Mouse (Mus musculus) liver, embryonic 11.5 days (tissue): ENCODE data around the gene Svs6. TPM values are rescaled to one million over a fixed set of nuclear protein-coding genes. Genes with fewer than 3 reads are reported as not detected.
"Not testable (repeated sequence)": the region's sequence is repeated elsewhere in the genome, so short reads cannot be mapped to it uniquely, and the experiment has no call there.

ENCODE experiments used
- ATAC-seq: fragments of 200-750 bp; cut with Nextera tagmentation; replicated peaks from 2 replicates; pipeline ENCODE4 v1.8.0; 2017; ENCODE audit warnings: moderate number of reproducible peaks, mild to moderate bottlenecking, moderate TSS enrichment, moderate library complexity; ENCODE audit not compliant: low FRiP score
- DNase-seq: peaks from one replicate; pipeline ENCODE4 v3.0.0-alpha.2; 2017; ENCODE audit warnings: low spot score
- H3K27ac ChIP-seq: fragments of 300-500 bp; sonication (generic); 2 replicates; pipeline ENCODE4 v1.5.1; 2014; ENCODE audit warnings: mild to moderate bottlenecking, low read depth, low read length, control low read depth
- H3K27me3 ChIP-seq: fragments of 300-500 bp; sonication (generic); replicated peaks from 2 replicates; pipeline ENCODE4 v1.6.1; 2014; ENCODE audit warnings: low read length, mixed read lengths; ENCODE audit not compliant: control insufficient read depth, insufficient read depth
- H3K36me3 ChIP-seq: fragments of 300-500 bp; sonication (generic); 2 replicates; pipeline ENCODE4 v1.6.1; 2014; ENCODE audit warnings: mild to moderate bottlenecking, low read length, moderate library complexity, mixed read lengths; ENCODE audit not compliant: control insufficient read depth, insufficient read depth
- H3K4me1 ChIP-seq: fragments of 300-500 bp; sonication (generic); replicated peaks from 2 replicates; pipeline ENCODE4 v1.6.1; 2014; ENCODE audit warnings: low read length, mixed read lengths; ENCODE audit not compliant: control insufficient read depth, insufficient read depth
- H3K4me2 ChIP-seq: fragments of 300-500 bp; sonication (generic); 2 replicates; pipeline ENCODE4 v1.6.1; 2014; ENCODE audit warnings: mild to moderate bottlenecking, control low read depth, moderate library complexity
- H3K4me3 ChIP-seq: fragments of 300-500 bp; sonication (generic); 2 replicates; pipeline ENCODE4 v1.5.1; 2014; ENCODE audit warnings: low read depth, low read length, control low read depth
- H3K9ac ChIP-seq: fragments of 300-500 bp; sonication (generic); 2 replicates; pipeline ENCODE4 v1.6.1; 2014; ENCODE audit warnings: low read depth, low read length, control low read depth
- H3K9me3 ChIP-seq: fragments of 300-500 bp; sonication (generic); 2 replicates; pipeline ENCODE4 v1.6.1; 2016; ENCODE audit warnings: low read length, inconsistent platforms, mixed read lengths; ENCODE audit not compliant: control insufficient read depth
- WGBS: fragments of 180-500 bp; shearing (Covaris S2); extraction: QIAGEN DNeasy Blood & Tissue Kit; methylation state at CpG from one replicate; pipeline ENCODE4 v1.1.7; 2014; 5-methylcytosine and 5-hydroxymethylcytosine counted together
- polyA plus RNA-seq: library from polyadenylated mRNA; unstranded; fragments of >200 nt; fragmentation: Nextera tagmentation; extraction: Ambion mirVana; gene quantifications from 2 replicates; pipeline ENCODE4 v1.2.1, GENCODE M21; 2014

Svs6 gene
- polyA plus RNA-seq: not detected in 2 replicates

DNA sequence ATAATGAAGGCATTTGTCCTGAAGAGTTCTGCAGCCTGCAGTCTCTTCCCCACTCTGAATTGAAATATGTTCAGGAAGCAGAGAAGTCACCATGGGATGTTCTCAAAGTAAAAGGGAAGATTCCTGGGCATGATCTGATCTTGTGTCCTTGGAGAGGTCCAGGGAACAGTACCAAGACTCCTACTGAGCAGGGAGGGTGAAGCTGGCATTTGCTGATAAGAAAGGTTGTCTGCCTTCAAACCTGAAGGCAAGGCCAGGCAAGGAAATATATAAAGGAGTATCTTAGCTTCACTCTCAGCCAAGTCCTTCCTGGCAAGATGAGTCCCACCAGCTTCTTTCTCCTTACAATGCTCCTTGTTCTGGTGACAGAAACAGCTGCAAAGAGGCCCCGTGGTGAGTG is at the start of gene Svs6:
Svs6 (plus strand) TSS at position 301 of the 400 bp plus-strand sequence.
- not testable (repeated sequence) for H3K27me3 ChIP-seq, H3K4me3 ChIP-seq, H3K36me3 ChIP-seq, H3K4me1 ChIP-seq, ATAC-seq, H3K4me2 ChIP-seq, H3K9me3 ChIP-seq, H3K27ac ChIP-seq, DNase-seq, H3K9ac ChIP-seq
- WGBS: 80% methylated on average over 1 of the region's 1 CpGs

DNA sequence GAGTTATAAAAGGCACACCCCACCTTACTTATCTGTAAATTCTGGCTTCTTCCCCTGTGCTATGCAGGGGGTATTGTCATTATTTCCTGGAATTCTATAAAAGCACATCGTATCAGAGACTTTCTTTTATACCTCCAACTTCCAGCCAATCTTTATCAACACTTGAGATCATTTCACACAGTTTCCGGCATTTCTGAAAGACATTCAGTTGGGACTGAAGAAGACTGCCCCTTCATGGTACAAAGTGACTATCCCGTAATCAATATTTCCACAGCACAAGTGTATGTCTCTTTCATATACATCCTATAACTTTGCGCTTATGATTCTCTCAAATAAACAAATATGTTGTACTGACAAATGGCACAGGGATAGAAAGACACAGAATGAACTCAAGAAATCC is 38.2 kb upstream of the Svs6 start, which contains the start of gene Svs4:
Svs4 (minus strand) TSS at position 101 of the 400 bp plus-strand sequence.
- Histone ChIP-seq H3K27me3 (no peaks in the 10 kb centered on the region), H3K9ac (no peak within 1 kb of the TSS), H3K4me2 (no peak within 1 kb of the TSS), H3K36me3 (no peaks in the 10 kb centered on the region), H3K4me3 (no peak within 1 kb of the TSS), H3K27ac (no peak within 1 kb of the TSS), H3K4me1 (no peaks in the 10 kb centered on the region), H3K9me3 (no peaks in the 10 kb centered on the region)
- WGBS: 82% methylated on average over 4 of the region's 4 CpGs
- ATAC-seq: no peak
- DNase-seq: no peak

DNA sequence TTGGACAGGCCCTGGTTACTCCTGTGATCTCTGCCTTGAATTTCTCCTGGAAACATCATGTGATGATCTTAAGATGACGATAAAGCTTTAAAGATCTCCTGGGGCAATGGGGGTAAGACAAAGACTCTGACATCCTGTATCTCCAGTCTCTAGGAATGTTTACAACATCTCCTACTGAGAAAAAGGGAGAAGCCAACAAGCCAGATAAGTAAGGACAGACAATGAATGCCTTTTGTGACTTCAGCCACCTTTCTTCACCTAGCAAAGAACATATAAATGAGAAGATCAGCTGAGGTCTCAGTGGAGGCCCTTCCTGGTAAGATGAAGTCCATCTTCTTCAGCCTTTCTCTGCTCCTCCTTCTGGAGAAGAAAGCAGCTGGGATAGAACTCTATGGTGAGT is 27.6 kb upstream of the Svs6 start, which contains the start of gene Svs3a:
Svs3a (plus strand) TSS at position 301 of the 400 bp plus-strand sequence.
- H3K27me3 ChIP-seq, H3K36me3 ChIP-seq, H3K27ac ChIP-seq, H3K9ac ChIP-seq, H3K4me2 ChIP-seq, H3K4me3 ChIP-seq, ATAC-seq, DNase-seq, H3K4me1 ChIP-seq, H3K9me3 ChIP-seq: not testable (repeated sequence)
- WGBS: 63% methylated on average over 1 of the region's 1 CpGs

DNA sequence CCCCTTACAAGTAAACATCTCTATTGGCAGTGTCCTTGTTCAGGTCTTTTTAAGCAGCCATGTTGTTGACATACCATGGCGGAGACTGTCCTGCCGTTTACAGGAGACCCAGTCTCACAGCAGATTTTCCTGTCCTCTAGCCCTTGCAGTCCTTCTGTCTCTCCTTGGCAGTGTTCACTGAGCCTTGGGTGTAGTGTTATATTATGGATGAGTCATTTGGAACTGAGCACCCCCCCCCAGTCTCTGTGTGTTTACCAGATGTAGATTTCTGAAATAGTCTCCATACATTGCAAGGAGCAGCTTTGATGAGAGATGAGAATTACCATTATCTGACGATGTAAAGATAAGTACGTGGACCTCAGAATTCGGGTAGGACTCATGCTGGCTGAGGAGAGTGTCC is 4.0 kb upstream of the Svs6 start:
- Histone ChIP-seq H3K4me3 (no peak overlapping the region), H3K27ac (no peak overlapping the region), H3K4me2 (no peak overlapping the region), H3K36me3 (no peaks in the 10 kb centered on the region), H3K27me3 (no peaks in the 10 kb centered on the region), H3K9ac (no peak overlapping the region), H3K4me1 (no peaks in the 10 kb centered on the region), H3K9me3 (no peaks in the 10 kb centered on the region)
- 79% methylated on average over 5 of the region's 5 CpGs for WGBS
- ATAC-seq (no peak), DNase-seq (no peak)

DNA sequence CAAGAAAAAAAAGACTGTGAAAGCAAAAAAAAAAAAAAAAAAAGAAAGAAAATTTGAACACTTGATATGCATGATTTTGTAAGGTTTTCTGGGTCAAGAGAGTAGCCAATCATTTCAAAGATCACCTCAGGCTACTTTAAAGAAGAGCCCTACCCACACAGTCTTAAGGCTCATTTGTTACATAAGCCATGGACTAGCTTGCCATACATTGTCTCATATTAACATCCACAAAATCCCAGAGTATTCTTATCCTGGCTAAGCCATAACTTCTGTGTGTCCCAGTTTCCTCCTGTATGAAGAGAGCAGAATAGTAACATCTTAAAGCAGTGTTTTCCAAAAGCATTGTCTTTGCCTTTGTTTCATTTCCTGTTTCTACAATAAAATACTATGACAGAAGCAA is 1.1 kb upstream of the Svs6 start:
- ATAC-seq, H3K4me1 ChIP-seq, H3K27ac ChIP-seq: not testable (repeated sequence)

DNA sequence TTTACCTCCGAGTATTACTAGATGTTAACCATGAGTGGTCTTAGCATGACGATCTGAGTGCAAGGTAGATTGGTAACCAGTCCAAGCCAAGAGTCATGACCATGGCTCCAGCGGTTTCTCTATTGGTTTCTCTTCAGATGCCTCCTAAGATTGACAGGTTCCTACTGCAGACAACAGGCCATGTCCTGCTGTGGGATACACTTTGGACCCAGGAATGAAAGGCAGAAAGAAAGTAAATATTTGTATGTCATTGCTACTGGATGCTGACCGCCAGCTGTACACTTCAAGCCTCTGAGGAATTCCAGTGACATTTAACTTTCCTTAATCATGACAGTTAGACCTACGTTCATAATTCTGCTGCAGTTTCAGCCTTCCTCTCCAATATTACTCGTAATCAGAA is 4.4 kb downstream of the Svs6 start:
- no peak overlapping the region for H3K4me3 ChIP-seq
- H3K36me3 ChIP-seq: no peaks in the 10 kb centered on the region
- H3K4me1 ChIP-seq: no peaks in the 10 kb centered on the region
- H3K9ac ChIP-seq: no peak overlapping the region
- H3K27ac ChIP-seq: no peak overlapping the region
- 77% methylated on average over 6 of the region's 6 CpGs for WGBS
- H3K4me2 ChIP-seq: no peak overlapping the region
- ATAC-seq (no peak), DNase-seq (no peak)
- no peaks in the 10 kb centered on the region for H3K27me3 ChIP-seq
- H3K9me3 ChIP-seq: no peaks in the 10 kb centered on the region

More for the DNA sequence above, 1.1 kb upstream of the Svs6 start:
- H3K4me2 ChIP-seq, H3K9ac ChIP-seq, H3K4me3 ChIP-seq, H3K36me3 ChIP-seq, H3K27me3 ChIP-seq, H3K9me3 ChIP-seq, DNase-seq: not testable (repeated sequence)

DNA sequence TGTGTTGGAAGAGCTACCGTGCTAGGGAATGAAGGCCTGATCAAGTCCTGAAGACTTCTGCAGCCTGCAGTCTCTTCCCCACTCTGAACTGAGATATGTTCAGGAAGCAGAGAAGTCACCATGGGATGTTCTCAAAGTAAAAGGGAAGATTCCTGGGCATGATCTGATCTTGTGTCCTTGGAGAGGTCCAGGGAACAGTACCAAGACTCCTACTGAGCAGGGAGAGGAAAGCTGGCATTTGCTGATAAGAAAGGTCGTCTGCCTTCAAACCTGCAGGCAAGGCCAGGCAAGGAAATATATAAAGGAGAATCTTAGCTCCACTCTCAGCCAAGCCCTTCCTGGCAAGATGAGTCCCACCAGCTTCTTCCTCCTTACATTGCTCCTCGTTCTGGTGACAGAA is 15.9 kb downstream of the Svs6 start, which contains the start of gene Svs5:
Svs5 (plus strand) TSS at position 301 of the 400 bp plus-strand sequence.
- H3K9me3 ChIP-seq, ATAC-seq, H3K4me2 ChIP-seq, H3K27ac ChIP-seq, H3K4me1 ChIP-seq, H3K9ac ChIP-seq, H3K4me3 ChIP-seq, H3K27me3 ChIP-seq, DNase-seq, H3K36me3 ChIP-seq: not testable (repeated sequence)
- 45% methylated on average over 3 of the region's 3 CpGs for WGBS

DNA sequence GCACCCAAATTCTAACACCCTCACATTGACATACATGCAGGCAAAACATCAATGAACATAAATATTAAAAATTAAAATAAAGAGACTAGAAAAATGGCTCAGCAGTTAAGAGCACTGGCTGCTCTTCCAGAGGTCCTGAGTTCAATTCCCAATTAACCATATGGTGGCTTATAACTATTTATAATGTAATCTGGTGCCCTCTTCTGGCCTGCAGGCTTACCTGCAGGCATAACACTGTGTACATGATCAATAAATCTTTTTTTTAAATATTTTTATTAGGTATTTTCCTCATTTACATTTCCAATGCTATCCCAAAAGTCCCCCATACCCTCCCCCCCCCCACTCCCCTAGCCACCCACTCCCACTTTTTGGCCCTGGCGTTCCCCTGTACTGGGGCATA is 27.2 kb downstream of the Svs6 start:
- not testable (repeated sequence) for H3K36me3 ChIP-seq, H3K4me3 ChIP-seq, H3K27ac ChIP-seq, H3K9me3 ChIP-seq, H3K9ac ChIP-seq, H3K27me3 ChIP-seq, H3K4me1 ChIP-seq, ATAC-seq, DNase-seq, H3K4me2 ChIP-seq
- 86% methylated on average over 1 of the region's 1 CpGs for WGBS

DNA sequence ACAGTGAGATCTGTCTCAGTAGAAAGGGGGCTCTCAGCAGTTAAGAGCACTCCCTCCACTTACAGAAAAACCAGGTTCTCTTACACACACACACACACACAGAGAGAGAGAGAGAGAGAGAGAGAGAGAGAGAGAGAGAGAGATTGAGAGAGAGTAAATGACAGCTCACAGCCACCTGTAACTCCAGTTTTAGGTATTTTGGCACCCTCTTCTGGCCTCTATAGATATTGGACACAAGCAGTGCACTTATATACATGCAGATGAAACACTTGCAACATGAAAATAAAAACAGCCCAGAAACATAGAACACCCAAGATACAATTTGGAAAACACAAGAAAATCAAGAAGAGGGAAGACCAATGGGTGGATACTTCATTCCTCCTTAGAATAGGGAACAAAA is 31.1 kb downstream of the Svs6 start:
- not testable (repeated sequence) for DNase-seq, H3K4me3 ChIP-seq, H3K9ac ChIP-seq, H3K4me2 ChIP-seq, ATAC-seq, H3K36me3 ChIP-seq, H3K27ac ChIP-seq, H3K27me3 ChIP-seq, H3K4me1 ChIP-seq, H3K9me3 ChIP-seq
